Mouse (Mus musculus): Measurements from ENCODE around the gene Rela. TPM values are rescaled to one million over a fixed set of nuclear protein-coding genes. Genes with fewer than 3 reads are reported as not detected.

The Rela gene
- total and polyA plus RNA-seq, 2 experiments from 2014 or later: 22.9 to 26.3 TPM

DNA sequence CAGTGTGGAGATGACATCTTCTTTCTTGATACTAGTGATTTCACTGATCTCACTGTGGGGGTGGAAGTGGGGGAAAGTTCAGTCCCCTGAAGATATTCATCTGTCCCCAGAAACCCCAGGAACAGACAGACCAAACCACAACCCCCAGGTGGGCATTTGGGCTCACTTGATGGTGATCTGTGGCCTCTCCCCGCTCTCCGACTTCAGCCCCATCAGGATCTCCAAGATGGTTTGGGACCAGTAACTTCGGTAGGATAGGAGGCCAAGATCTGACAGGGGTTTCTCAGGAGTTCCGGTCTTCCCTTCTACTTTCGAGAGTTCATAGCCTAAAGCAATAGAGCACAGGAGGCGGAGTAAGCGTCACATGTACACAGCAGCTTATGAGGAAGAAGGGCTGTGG, 33.6 kb upstream of the Rela start:
- H3K27ac ChIP-seq (ENCODE audit: low read depth): no peak overlapping the region
- peaks cover 53% of the 10 kb centered on the region for H3K36me3 ChIP-seq (replicated peaks; ENCODE audit: control insufficient read depth, insufficient read depth, low read length)
- ATAC-seq (ENCODE audit: insufficient read depth, low read depth) (no peak), DNase-seq (ENCODE audit: low spot score) (no peak)
- H3K9ac ChIP-seq (replicated peaks; ENCODE audit: low read depth, low read length): no peak overlapping the region
- no peak overlapping the region for H3K4me2 ChIP-seq (ENCODE audit: low read depth, low read length)
- H3K27me3 ChIP-seq (ENCODE audit: control insufficient read depth, insufficient read depth, low read length): no peaks in the 10 kb centered on the region
- 88% methylated on average over 7 of the region's 7 CpGs for WGBS
- no peak overlapping the region for H3K4me3 ChIP-seq (ENCODE audit: low read depth, low read length)
- H3K4me1 ChIP-seq (ENCODE audit: control insufficient read depth, insufficient read depth): 0 out of 2 replicates have a peak, but pooled peaks cover 6% of the 10 kb centered on the region
- H3K9me3 ChIP-seq (replicated peaks; ENCODE audit: control insufficient read depth, low read length): no peaks in the 10 kb centered on the region
- no peak for TF ChIP-seq EP300 (IDR thresholded peaks at IDR 0.05; ENCODE audit: low read depth)
- no peak for TF ChIP-seq CTCF (IDR thresholded peaks at IDR 0.05; ENCODE audit: low read depth)

GRCm38 (mm10) chr19:5605126-5605525, 32.2 kb upstream of the Rela start:
- TF ChIP-seq EP300 (IDR thresholded peaks at IDR 0.05; ENCODE audit: low read depth) (no peak), CTCF (IDR thresholded peaks at IDR 0.05; ENCODE audit: low read depth) (no peak)

DNA sequence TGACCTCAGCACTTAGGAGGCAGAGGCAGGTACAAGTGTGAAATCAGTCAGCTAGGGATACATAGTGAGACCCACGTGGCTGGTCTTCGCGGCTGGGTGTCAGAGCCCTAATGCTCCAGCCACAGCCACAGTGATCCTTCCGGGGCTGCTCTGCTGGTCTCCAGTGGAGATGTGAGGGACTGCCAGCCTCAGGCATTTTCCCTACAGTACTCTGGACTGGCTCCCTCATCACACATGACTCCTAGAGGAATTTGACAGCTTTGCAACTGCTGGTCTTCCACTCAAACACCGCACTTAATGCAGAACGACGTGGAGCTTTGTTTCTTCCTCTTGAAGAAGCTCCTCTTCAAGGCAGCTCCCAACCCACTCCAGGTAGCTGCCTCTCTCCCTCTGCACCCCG, 31.1 kb upstream of the Rela start:
- H3K9ac ChIP-seq (replicated peaks; ENCODE audit: low read depth, low read length): no peak overlapping the region
- H3K27ac ChIP-seq (ENCODE audit: low read depth): no peak overlapping the region
- TF ChIP-seq EP300 (IDR thresholded peaks at IDR 0.05; ENCODE audit: low read depth) (no peak), CTCF (IDR thresholded peaks at IDR 0.05; ENCODE audit: low read depth) (no peak; the same call in 1 of the 2 replicates)
- no peaks in the 10 kb centered on the region for H3K9me3 ChIP-seq (replicated peaks; ENCODE audit: control insufficient read depth, low read length)
- ATAC-seq (ENCODE audit: insufficient read depth, low read depth) (no peak), DNase-seq (ENCODE audit: low spot score) (no peak)
- no peak overlapping the region for H3K4me2 ChIP-seq (ENCODE audit: low read depth, low read length)
- WGBS: 66% methylated on average over 8 of the region's 8 CpGs
- H3K4me1 ChIP-seq (ENCODE audit: control insufficient read depth, insufficient read depth): peaks cover 18% of the 10 kb centered on the region
- H3K36me3 ChIP-seq (replicated peaks; ENCODE audit: control insufficient read depth, insufficient read depth, low read length): peaks cover 53% of the 10 kb centered on the region
- H3K27me3 ChIP-seq (ENCODE audit: control insufficient read depth, insufficient read depth, low read length): no peaks in the 10 kb centered on the region
- H3K4me3 ChIP-seq (ENCODE audit: low read depth, low read length): no peak overlapping the region

More at GRCm38 (mm10) chr19:5605126-5605525, 32.2 kb upstream of the Rela start:
- Histone ChIP-seq H3K9ac (replicated peaks; ENCODE audit: low read depth, low read length) (no peak overlapping the region), H3K36me3 (replicated peaks; ENCODE audit: control insufficient read depth, insufficient read depth, low read length) (peaks cover 53% of the 10 kb centered on the region), H3K27ac (ENCODE audit: low read depth) (no peak overlapping the region), H3K4me2 (ENCODE audit: low read depth, low read length) (no peak overlapping the region), H3K4me1 (ENCODE audit: control insufficient read depth, insufficient read depth) (peaks cover 11% of the 10 kb centered on the region; the same call in 1 of the 2 replicates), H3K4me3 (ENCODE audit: low read depth, low read length) (no peak overlapping the region), H3K9me3 (replicated peaks; ENCODE audit: control insufficient read depth, low read length) (no peaks in the 10 kb centered on the region), H3K27me3 (ENCODE audit: control insufficient read depth, insufficient read depth, low read length) (no peaks in the 10 kb centered on the region)
- ATAC-seq (ENCODE audit: insufficient read depth, low read depth) (no peak), DNase-seq (ENCODE audit: low spot score) (no peak)
- 90% methylated on average over 7 of the region's 7 CpGs for WGBS

DNA sequence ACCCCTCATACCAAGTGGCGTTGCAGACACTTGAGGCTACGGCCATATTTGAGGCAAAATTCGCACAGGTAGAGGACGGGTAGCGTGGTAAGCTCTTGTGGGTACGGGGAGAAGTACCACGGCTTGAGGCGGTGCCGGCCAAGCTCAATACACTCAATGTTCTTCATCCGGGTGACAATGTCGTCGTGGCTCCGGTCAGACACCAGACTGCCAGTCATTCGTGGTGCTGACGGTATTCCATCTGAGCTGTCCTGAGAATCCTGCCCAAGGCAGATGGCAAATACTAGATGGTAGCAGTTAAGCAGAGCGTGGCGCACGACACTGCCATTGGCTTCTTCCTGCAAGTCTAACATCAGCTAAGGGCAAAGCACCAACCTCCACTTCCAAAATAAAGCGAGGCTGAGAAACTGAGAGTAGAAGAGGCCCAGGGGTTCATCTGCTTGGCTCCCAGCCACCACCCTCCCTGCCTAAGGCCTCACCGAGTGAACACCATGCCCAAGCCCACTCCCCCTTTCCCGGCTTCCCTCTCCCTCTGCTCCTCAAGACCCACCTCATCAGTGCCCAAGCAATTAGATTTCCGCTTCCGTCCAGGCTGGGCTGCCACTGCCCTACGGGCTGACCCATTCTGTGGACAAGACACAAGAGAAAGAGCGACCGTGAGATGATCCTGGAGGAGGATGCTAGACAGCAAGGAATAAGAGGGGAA, 29.4 kb upstream of the Rela start:
- Histone ChIP-seq H3K4me2 (ENCODE audit: low read depth, low read length) (no peak overlapping the region), H3K9me3 (replicated peaks; ENCODE audit: control insufficient read depth, low read length) (no peaks in the 10 kb centered on the region), H3K9ac (replicated peaks; ENCODE audit: low read depth, low read length) (no peak overlapping the region), H3K4me3 (ENCODE audit: low read depth, low read length) (no peak overlapping the region), H3K27me3 (ENCODE audit: control insufficient read depth, insufficient read depth, low read length) (no peaks in the 10 kb centered on the region), H3K27ac (ENCODE audit: low read depth) (no peak overlapping the region), H3K36me3 (replicated peaks; ENCODE audit: control insufficient read depth, insufficient read depth, low read length) (peaks cover 53% of the 10 kb centered on the region), H3K4me1 (ENCODE audit: control insufficient read depth, insufficient read depth) (peaks cover 12% of the 10 kb centered on the region)
- DNase-seq (ENCODE audit: low spot score) (no peak), ATAC-seq (ENCODE audit: insufficient read depth, low read depth) (no peak)
- TF ChIP-seq CTCF (IDR thresholded peaks at IDR 0.05; ENCODE audit: low read depth) (no peak), EP300 (IDR thresholded peaks at IDR 0.05; ENCODE audit: low read depth) (no peak)
- 94% methylated on average over 26 of the region's 26 CpGs for WGBS

GRCm38 (mm10) chr19:5608707-5609106, 28.6 kb upstream of the Rela start:
- Histone ChIP-seq H3K4me3 (ENCODE audit: low read depth, low read length) (no peak overlapping the region), H3K4me1 (ENCODE audit: control insufficient read depth, insufficient read depth) (peaks cover 12% of the 10 kb centered on the region), H3K9me3 (replicated peaks; ENCODE audit: control insufficient read depth, low read length) (no peaks in the 10 kb centered on the region), H3K4me2 (ENCODE audit: low read depth, low read length) (peak overlapping the region; percentile 58), H3K27me3 (ENCODE audit: control insufficient read depth, insufficient read depth, low read length) (no peaks in the 10 kb centered on the region), H3K9ac (replicated peaks; ENCODE audit: low read depth, low read length) (no peak overlapping the region), H3K27ac (ENCODE audit: low read depth) (no peak overlapping the region), H3K36me3 (replicated peaks; ENCODE audit: control insufficient read depth, insufficient read depth, low read length) (peaks cover 46% of the 10 kb centered on the region)
- DNase-seq (ENCODE audit: low spot score): no peak
- no peak for ATAC-seq (ENCODE audit: insufficient read depth, low read depth)
- TF ChIP-seq EP300 (IDR thresholded peaks at IDR 0.05; ENCODE audit: low read depth): no peak
- 95% methylated on average over 13 of the region's 13 CpGs for WGBS

DNA sequence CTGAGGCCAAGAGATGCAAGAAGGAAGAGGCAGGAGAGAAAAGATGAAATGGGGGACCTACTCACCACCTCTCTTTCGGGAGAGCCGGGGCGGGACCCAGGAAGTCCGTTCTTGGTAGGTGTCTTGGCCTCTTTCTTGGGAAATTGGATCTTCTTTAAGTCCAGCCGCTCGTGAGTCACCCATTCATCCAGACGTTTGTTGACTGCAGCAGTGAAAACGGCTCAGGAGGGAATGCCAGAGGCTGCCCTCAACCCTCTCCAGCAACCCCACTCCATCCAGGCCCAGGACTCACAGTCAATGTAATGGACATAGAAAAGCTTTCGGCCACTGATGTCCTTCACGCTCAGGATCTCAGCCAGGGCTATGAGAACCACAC, 28.1 kb upstream of the Rela start:
- H3K27ac ChIP-seq (ENCODE audit: low read depth): peak overlapping the region; percentile 96
- peak overlapping the region; percentile 84 for H3K9ac ChIP-seq (replicated peaks; ENCODE audit: low read depth, low read length)
- peak overlapping the region; percentile 58 for H3K4me2 ChIP-seq (ENCODE audit: low read depth, low read length)
- peak overlapping the region; percentile 85 for H3K4me3 ChIP-seq (ENCODE audit: low read depth, low read length)
- H3K4me1 ChIP-seq (ENCODE audit: control insufficient read depth, insufficient read depth): peaks cover 12% of the 10 kb centered on the region
- H3K36me3 ChIP-seq (replicated peaks; ENCODE audit: control insufficient read depth, insufficient read depth, low read length): peaks cover 41% of the 10 kb centered on the region
- no peaks in the 10 kb centered on the region for H3K27me3 ChIP-seq (ENCODE audit: control insufficient read depth, insufficient read depth, low read length)
- TF ChIP-seq CTCF (IDR thresholded peaks at IDR 0.05; ENCODE audit: low read depth): no peak
- no peak for TF ChIP-seq EP300 (IDR thresholded peaks at IDR 0.05; ENCODE audit: low read depth)
- H3K9me3 ChIP-seq (replicated peaks; ENCODE audit: control insufficient read depth, low read length): no peaks in the 10 kb centered on the region
- DNase-seq (ENCODE audit: low spot score): no peak
- no peak for ATAC-seq (ENCODE audit: insufficient read depth, low read depth)
- 61% methylated on average over 10 of the region's 10 CpGs for WGBS

Measured in heart, postnatal 0 days (tissue).